Mouse (Mus musculus): ENCODE measurements around the gene Tnn.

Tnn gene

GRCm38 (mm10) chr1:160153480-160153879 is at the start of gene Tnn:
Gene Tnn, minus strand, starts transcription at chr1:160153580.
- no peak for TF ChIP-seq GATA4 (IDR thresholded peaks at IDR 0.05; ENCODE audit: insufficient replicate concordance, low read length)

DNA sequence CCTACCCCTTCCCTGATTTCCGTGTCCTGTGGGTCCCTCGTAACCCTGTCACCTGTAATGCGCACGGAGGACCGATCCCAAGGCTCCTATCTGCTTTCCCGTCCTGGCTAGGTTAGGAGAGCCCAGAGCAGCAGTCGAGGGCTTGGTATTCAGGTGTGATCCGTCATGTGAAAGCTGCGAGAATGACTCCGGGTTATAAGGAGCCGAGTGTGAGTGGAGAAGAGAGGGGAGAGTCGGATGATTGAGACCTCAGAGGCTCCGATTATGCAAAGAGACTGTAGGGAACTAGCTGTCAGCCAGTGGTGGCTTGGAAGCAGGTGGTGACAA is 41.9 kb upstream of the Tnn start:
- TF ChIP-seq GATA4 (IDR thresholded peaks at IDR 0.05; ENCODE audit: insufficient replicate concordance, low read length): no peak

DNA sequence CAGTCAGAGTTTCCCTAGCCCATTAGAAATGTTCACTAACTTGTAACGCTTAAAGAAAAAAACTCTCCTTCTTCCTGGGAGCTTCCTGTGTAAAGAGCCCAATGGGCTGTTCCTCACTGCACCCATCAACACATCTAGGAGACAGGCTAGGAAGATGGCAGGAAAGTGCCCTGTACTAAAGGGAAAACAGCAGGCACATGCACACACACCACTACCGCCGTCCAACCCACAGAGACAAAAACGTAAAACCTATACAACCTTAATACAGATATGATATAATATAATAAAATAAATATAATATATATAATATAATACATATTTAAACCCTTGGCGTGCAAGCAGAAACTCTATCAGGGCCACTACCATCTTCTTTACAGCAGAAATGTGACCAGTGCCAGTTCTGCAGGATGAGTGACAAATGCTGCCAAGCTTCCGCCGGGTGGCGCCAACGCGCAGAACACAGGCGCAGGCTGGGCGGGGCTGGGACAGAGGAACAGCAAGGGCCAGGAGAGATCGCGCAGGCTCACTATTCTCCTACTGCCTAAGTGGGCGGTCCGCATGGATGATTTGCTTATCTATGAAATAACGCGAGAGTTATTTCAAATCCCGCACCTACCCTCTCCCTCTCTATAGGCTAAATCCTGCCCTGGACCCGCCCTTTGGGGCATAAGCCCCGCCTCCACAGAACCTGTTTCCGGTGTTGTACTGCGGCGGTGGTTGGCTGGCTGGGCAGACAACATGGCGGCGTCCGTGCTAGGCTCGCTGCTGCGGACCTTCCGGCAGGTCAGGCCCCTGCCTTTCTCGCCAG is 41.4 kb upstream of the Tnn start, which contains the start of gene Mrps14:
Gene Mrps14, plus strand, starts transcription at position 687 of the 808 bp plus-strand sequence.
- peak; percentile 90; the same call in 1 of the 2 replicates for TF ChIP-seq GATA4 (IDR thresholded peaks at IDR 0.05; ENCODE audit: insufficient replicate concordance, low read length)

- no peak for TF ChIP-seq GATA4 (IDR thresholded peaks at IDR 0.05; ENCODE audit: insufficient replicate concordance, low read length)
These were observed 31.1 kb upstream of the Tnn start for GRCm38 (mm10) chr1:160184506-160184905.

- TF ChIP-seq GATA4 (IDR thresholded peaks at IDR 0.05; ENCODE audit: insufficient replicate concordance, low read length): no peak
These were observed 27.8 kb upstream of the Tnn start for GRCm38 (mm10) chr1:160181216-160181615.

DNA sequence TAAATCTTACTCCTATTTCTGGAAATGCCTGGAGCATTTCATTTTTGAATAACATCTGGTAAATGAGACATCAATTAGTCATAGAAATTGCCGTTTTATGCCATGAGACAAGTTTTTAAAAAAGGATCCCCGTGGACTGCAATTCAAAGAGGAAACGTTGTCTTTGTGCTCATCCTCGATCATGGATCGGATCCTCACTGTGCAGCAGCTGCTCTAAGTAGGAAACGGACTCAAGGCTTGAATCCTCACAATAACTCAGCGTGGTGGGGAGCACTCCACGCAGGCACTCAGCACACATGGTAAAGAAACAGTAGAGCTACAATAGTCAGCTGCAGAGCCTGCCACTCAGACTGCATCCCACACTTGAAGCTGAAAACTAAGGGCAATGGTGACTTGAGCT is 23.5 kb upstream of the Tnn start:
- no peak for TF ChIP-seq GATA4 (IDR thresholded peaks at IDR 0.05; ENCODE audit: insufficient replicate concordance, low read length)

- no peak for TF ChIP-seq GATA4 (IDR thresholded peaks at IDR 0.05; ENCODE audit: insufficient replicate concordance, low read length)
These were observed 13.2 kb upstream of the Tnn start for GRCm38 (mm10) chr1:160166600-160166999.

GRCm38 (mm10) chr1:160158190-160158589 is 4.8 kb upstream of the Tnn start:
- TF ChIP-seq GATA4 (IDR thresholded peaks at IDR 0.05; ENCODE audit: insufficient replicate concordance, low read length): no peak

DNA sequence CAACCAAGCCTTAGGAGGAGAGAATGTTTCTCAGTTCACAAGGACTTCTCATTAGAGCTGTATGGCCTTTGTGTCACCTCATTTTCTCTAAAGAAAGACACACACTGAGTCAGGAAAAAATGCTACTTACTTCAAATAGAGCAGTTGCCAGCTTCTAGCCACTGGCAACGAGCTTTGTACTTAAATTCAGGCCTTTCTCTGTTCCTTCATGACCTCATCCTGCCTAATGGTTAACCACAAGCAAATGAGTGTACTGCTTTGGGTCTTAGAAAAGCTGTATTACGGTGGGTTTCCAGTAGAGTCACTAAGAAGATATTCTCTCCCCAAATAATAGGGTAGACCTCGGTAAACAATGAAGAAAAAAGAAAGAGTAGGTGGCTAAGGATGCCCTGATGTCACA is 2.7 kb downstream of the Tnn start:
- TF ChIP-seq GATA4 (IDR thresholded peaks at IDR 0.05; ENCODE audit: insufficient replicate concordance, low read length): no peak

GRCm38 (mm10) chr1:160149291-160149906 is 4.0 kb downstream of the Tnn start:
- TF ChIP-seq GATA4 (IDR thresholded peaks at IDR 0.05; ENCODE audit: insufficient replicate concordance, low read length): no peak

GRCm38 (mm10) chr1:160147274-160147673 is 6.1 kb downstream of the Tnn start:
- TF ChIP-seq GATA4 (IDR thresholded peaks at IDR 0.05; ENCODE audit: insufficient replicate concordance, low read length): no peak

DNA sequence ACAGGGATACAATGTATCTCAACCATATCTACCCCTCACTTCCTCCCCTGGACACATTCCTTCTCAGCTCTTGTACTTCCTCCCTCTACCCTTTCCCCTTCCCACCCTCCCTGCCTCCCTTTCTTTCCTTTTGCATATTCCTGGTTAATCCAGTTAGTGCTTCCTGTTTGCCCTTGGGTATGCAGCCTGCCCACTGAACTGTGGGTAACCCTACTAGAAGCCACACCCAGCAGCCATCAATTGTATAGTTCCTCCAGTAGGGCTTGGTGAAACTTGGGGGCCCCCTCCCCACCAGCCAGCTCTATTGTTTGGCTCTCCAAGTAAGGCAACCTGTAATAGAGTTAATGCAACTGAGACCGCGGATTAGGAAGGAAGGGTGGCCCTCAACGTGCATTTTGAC is 7.8 kb downstream of the Tnn start:
- no peak for TF ChIP-seq GATA4 (IDR thresholded peaks at IDR 0.05; ENCODE audit: insufficient replicate concordance, low read length)

GRCm38 (mm10) chr1:160144343-160144742 is 9.0 kb downstream of the Tnn start:
- no peak for TF ChIP-seq GATA4 (IDR thresholded peaks at IDR 0.05; ENCODE audit: insufficient replicate concordance, low read length)

DNA sequence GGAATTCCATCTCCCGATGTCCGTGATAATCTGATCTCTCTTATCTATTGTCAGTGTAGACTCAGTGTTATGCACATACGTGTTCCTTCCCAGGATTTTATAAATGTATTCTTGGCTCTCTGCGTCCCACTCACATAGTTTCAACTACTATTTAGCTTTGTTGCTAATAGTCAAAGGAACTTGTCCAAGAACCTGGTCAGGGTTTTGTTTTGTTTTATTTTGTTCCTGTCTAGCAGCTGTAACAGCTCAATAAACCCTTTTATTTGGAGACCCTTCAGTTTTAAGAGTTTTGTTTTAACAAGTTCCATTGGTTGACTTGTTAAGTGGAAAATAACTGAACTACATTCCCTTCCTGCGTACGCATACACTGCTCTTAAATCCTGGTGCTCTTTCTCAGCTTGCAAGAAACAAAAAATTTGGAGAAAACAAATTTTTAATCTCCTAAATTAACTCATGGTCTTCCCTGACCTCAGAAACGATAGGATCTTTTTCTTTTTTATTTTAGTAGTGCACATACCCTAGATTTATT is 17.0 kb downstream of the Tnn start:
- no peak for TF ChIP-seq GATA4 (IDR thresholded peaks at IDR 0.05; ENCODE audit: insufficient replicate concordance, low read length)

DNA sequence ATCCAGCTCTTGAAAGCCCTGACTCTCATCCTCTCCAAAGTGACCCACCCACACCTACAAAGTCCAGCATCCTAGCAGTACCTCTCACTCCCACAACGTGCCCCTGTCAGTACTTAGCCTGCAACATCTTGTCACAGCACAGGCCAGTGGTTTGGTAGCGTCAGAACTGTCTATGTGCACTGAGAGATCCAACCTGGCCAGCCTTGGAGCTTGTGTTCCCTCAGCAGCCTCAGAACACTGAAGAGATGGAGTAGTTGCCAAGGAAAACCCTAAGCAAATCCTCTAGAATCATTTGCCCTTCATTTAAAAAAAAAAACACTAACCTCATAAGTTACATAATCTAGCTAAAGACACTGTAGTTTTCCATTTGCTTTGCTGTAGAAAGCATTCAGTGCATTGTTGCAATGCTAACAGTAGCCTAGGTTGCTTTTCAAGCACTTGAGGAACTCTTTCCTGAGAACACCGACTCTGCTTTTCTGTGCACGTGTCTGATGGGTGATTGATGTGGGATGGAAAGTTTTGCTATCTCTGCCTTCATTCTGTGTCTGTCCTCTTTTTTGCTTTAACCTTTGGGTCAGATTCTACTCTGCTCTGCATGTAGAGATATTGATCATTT is 19.8 kb downstream of the Tnn start:
- TF ChIP-seq GATA4 (IDR thresholded peaks at IDR 0.05; ENCODE audit: insufficient replicate concordance, low read length): no peak

DNA sequence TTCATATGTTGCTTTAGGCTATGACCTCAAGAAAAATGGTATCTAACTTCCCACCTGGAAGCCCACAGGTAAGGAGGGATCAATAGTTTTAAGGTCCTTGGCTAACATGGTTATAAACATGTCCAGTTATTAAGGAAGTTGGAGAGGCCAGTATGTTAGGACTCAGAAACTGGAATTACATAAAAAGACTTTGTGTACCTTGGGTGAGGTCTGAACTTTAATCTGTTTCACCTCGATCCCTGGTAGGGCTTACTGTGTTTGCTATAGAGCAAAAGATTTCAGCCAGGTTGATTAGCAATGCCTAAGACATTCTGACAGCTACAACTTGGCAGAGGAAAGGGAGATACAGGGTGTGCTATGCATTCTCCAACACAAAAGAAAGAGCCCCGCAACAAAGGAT is 29.4 kb downstream of the Tnn start:
- no peak for TF ChIP-seq GATA4 (IDR thresholded peaks at IDR 0.05; ENCODE audit: insufficient replicate concordance, low read length)
